Mouse (Mus musculus): ENCODE results near the gene Smap1.
A peak's percentile ranks its signal among the peaks of the same experiment; 100 is the strongest.

Smap1 gene

DNA sequence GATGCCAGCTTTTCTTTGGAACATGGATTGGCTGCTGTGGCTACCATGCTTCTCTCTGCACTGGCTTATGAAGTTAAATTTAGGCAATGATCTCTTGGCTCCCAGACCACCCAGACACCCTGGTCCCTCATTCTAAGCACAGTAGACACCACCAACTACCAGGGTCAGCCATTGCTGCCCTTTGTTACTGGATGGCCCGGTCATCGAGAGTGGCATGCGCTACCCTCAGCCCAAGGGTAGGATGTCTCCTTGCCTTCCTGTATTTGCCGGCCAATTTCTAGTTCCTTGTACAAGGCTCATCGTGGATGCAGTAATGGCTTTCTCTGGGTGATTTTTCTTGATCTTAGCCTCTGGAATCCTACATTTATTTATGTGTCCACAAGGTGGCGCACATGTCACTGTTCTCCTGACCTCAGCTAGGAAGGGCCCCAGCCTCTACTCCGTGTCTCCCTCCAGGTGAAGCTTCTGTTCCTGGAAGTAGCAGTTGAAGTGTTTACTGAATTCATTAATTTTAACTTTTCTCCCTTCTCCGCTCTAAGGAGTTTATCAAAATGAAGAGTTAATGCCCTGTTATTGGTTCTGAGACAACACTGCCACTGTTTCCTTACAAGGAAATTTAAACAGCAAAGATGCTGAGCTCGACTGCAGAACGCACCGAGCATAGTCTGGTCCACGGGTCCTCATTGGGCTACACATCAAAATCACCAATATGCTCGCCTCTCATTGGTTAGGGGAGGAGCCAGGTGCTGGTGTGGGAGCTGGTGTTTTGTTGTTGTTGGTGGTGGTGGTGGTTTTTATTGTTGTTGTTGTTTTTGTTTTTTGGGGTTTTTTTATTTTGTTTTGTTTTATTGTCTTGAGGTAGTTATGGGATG lies 95.0 kb downstream of the Smap1 start:
- peak; percentile 40 for DNase-seq

DNA sequence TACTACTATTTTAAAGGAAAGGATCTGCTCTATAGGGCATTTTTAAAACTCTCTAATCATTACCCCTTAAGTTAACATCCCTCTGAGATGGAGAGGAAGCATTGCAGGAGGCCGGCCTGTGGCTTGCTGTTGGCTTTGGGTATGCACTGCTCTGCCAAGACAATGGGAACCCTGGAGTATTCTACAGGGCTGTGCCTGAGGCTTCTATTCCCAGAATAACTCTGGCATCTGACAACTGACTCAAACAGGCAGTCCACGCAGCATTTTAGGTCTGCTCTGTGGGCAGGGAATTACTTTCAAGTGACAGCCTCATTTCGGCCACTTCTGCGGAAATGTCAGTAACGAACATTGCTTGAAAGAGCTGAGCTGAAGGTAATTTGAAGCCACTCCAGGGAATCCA lies 100.5 kb downstream of the Smap1 start:
- no peak for DNase-seq

- DNase-seq: no peak
Measured at GRCm38 (mm10) chr1:23798306-23798705, 123.8 kb downstream of the Smap1 start.
